Mouse (Mus musculus) ES-Bruce4 (cell line): Measurements from ENCODE around the gene Rpl10a.

ENCODE experiments used
- CTCF ChIP-seq: IDR thresholded peaks from one replicate; pipeline ENCODE4 v1.8.1; 2011; ENCODE audit warnings: low read depth, low read length
- EP300 ChIP-seq: IDR thresholded peaks from 2 replicates; pipeline ENCODE4 v1.6.1; 2011; ENCODE audit warnings: low read depth, low read length; ENCODE audit not compliant: insufficient read depth
- POLR2A ChIP-seq: IDR thresholded peaks from one replicate; pipeline ENCODE4 v1.8.1; 2011; ENCODE audit warnings: low read length; ENCODE audit not compliant: insufficient read depth

DNA sequence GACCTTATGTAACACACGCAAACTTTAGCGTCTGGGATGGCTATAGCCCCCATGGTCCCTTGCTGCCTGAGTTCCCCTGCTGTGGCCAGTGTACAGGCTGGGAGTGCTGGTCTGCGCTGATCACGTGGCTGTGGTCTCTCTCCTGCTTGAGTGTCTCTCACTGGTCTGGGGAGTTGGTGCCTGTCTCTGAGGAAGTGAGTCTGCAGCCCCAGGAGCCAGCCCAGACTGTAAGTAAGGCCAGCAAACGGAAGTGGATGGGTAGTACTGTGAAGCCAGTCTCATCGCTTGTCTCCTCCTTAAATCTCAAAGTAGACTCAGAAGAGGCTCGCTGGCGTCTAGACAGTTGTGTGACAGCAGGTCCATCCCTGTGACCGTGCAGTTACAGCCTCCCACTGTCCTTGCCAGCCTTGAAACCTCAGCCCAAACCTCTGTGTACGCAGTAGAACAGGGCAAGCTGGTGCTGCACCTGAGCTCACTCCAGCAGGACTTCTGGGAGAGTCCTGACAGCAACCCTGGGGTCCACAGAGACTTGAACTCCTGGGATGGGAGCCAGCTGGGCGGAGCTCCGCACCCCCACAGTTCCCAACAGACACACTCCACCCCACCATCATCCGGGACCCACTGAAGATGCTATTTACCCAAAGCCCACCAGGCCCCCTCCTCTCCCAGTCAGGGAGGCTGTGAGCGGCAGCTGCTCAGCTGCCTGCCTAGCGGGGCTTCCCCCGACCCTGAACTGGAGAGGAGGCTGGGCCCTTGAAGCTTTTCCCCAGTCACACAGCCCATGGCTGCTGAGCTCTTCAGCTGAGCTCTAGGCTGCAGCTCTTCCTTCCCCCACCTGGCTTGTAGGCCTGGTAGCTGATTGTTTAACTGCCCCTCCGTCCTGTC lies 33.6 kb upstream of the Rpl10a start:
- TF ChIP-seq POLR2A (no peak), CTCF (no peak), EP300 (no peak)
